Mouse (Mus musculus) CH12.LX (cell line): ENCODE results near the gene Gm867. TPM values are rescaled to one million over a fixed set of nuclear protein-coding genes. Genes with fewer than 3 reads are reported as not detected.

ENCODE experiments used
- DNase-seq: peaks from one replicate; pipeline ENCODE4 v3.0.0-alpha.2; 2013; ENCODE audit errors: extremely low read depth
- H3K27ac ChIP-seq: 2 replicates; pipeline ENCODE4 v1.5.1; 2012; ENCODE audit warnings: low read depth, mild to moderate bottlenecking, control low read depth, moderate library complexity; ENCODE audit not compliant: insufficient read depth
- H3K27me3 ChIP-seq: replicated peaks from 2 replicates; pipeline ENCODE3; 2012; ENCODE audit warnings: inconsistent platforms
- H3K36me3 ChIP-seq, 2 experiments: replicated peaks in 1 of 2; 2 replicates each; pipeline versions ENCODE3 to v1.6.1; 2012; ENCODE audit warnings: inconsistent platforms in 1 of 2, low read length in 1 of 2, mild to moderate bottlenecking in 1 of 2, mixed read lengths in 1 of 2, moderate library complexity in 1 of 2; ENCODE audit not compliant: control insufficient read depth in 1 of 2, insufficient read depth in 1 of 2
- H3K4me1 ChIP-seq, 2 experiments: 2 replicates each; pipeline ENCODE4 v1.6.1; 2012; ENCODE audit warnings: inconsistent platforms in 1 of 2, moderate library complexity in 1 of 2; ENCODE audit not compliant: insufficient read depth in 2 of 2, control insufficient read depth in 1 of 2
- H3K4me2 ChIP-seq: 2 replicates; pipeline ENCODE4 v1.6.1; 2012; ENCODE audit warnings: low read depth, mild to moderate bottlenecking, control low read depth; ENCODE audit not compliant: poor library complexity, insufficient read depth, severe bottlenecking
- H3K4me3 ChIP-seq, 3 experiments: fragments of 150-350 bp in 1 of 3; sonication (generic) in 1 of 3; replicated peaks in 1 of 3; 2 replicates each; pipeline versions ENCODE3 to v1.5.1; 2011 to 2012; ENCODE audit warnings: low read depth in 2 of 3, low read length in 2 of 3, mild to moderate bottlenecking in 2 of 3, moderate library complexity in 2 of 3, control low read depth in 1 of 3, improper control_type of control experiment in 1 of 3, inconsistent platforms in 1 of 3, mixed read lengths in 1 of 3; ENCODE audit not compliant: poor library complexity in 1 of 3
- H3K79me2 ChIP-seq: replicated peaks from 2 replicates; pipeline ENCODE4 v1.6.1; 2012; ENCODE audit warnings: mild to moderate bottlenecking, moderate library complexity; ENCODE audit not compliant: control insufficient read depth, poor library complexity, insufficient read depth, severe bottlenecking; ENCODE audit errors: extremely low read depth
- H3K9ac ChIP-seq: 2 replicates; pipeline ENCODE4 v1.6.1; 2012; ENCODE audit warnings: low read depth, mild to moderate bottlenecking, control low read depth, moderate library complexity; ENCODE audit not compliant: insufficient read depth
- H3K9me3 ChIP-seq: replicated peaks from 2 replicates; pipeline ENCODE3; 2012; ENCODE audit warnings: low read length, inconsistent platforms, mixed read lengths
- ELF1 ChIP-seq: IDR thresholded peaks from 2 replicates; pipeline ENCODE4 v1.6.1; 2014; ENCODE audit warnings: low read depth, mild to moderate bottlenecking, inconsistent platforms, low read length, improper control_type of control experiment
- EP300 ChIP-seq: IDR thresholded peaks from 2 replicates; pipeline ENCODE4 v1.6.1; 2011; ENCODE audit warnings: low read length, improper control_type of control experiment
- GABPA ChIP-seq: IDR thresholded peaks from 2 replicates; pipeline ENCODE4 v1.6.1; 2012; ENCODE audit warnings: low read depth, low read length, improper control_type of control experiment, inconsistent platforms; ENCODE audit not compliant: insufficient replicate concordance
- IRF4 ChIP-seq: IDR thresholded peaks from 2 replicates; pipeline ENCODE4 v1.6.1; 2014; ENCODE audit warnings: low read depth, mild to moderate bottlenecking, inconsistent platforms, low read length, improper control_type of control experiment
- JUN ChIP-seq: IDR thresholded peaks from 2 replicates; pipeline ENCODE4 v1.6.1; 2011; ENCODE audit warnings: low read depth, mild to moderate bottlenecking, low read length, improper control_type of control experiment, moderate library complexity; ENCODE audit not compliant: insufficient read depth
- KAT2A ChIP-seq: IDR thresholded peaks from 2 replicates; pipeline ENCODE4 v1.6.1; 2012; ENCODE audit warnings: low read length, improper control_type of control experiment, inconsistent platforms; ENCODE audit not compliant: insufficient replicate concordance
- MAX ChIP-seq: IDR thresholded peaks from 2 replicates; pipeline ENCODE4 v1.6.1; 2011; ENCODE audit warnings: low read length, improper control_type of control experiment
- NELFE ChIP-seq: IDR thresholded peaks from 2 replicates; pipeline ENCODE4 v1.6.1; 2011; ENCODE audit warnings: low read depth, low read length, improper control_type of control experiment
- PAX5 ChIP-seq: IDR thresholded peaks from 2 replicates; pipeline ENCODE4 v1.6.1; 2012; ENCODE audit warnings: low read length, inconsistent platforms, mixed read lengths
- RCOR1 ChIP-seq: conservative IDR thresholded peaks from 2 replicates; pipeline ENCODE4 v1.6.1; 2012; ENCODE audit warnings: low read depth, mild to moderate bottlenecking, inconsistent platforms, low read length, improper control_type of control experiment
- TCF12 ChIP-seq: IDR thresholded peaks from 2 replicates; pipeline ENCODE4 v1.6.1; 2014; ENCODE audit warnings: low read depth, mild to moderate bottlenecking, inconsistent platforms, low read length, improper control_type of control experiment
- ZKSCAN1 ChIP-seq: IDR thresholded peaks from 2 replicates; pipeline ENCODE4 v1.6.1; 2012; ENCODE audit warnings: low read depth, inconsistent platforms, low read length, improper control_type of control experiment, borderline replicate concordance
- ZMIZ1 ChIP-seq: IDR thresholded peaks from 2 replicates; pipeline ENCODE4 v1.6.1; 2012; ENCODE audit warnings: low read depth, mild to moderate bottlenecking, inconsistent platforms, low read length, improper control_type of control experiment
- dilution Hi-C: fragments of 300-500 bp; cut with MboI; formaldehyde crosslinking; loops from 2 replicates; pipeline ENCODE4 v1.14.3; 2020; ENCODE audit warnings: low sequenced_read_pairs; ENCODE audit not compliant: extremely low pct_unique_long_range_greater_than_20kb, extremely low pct_ligation_motif_present
- in situ Hi-C: fragments of 300-500 bp; cut with MboI; formaldehyde crosslinking; loops from 3 replicates; pipeline ENCODE4 v1.14.3; 2019; ENCODE audit warnings: low sequenced_read_pairs, low pct_ligation_motif_present, low pct_unique_long_range_greater_than_20kb, mixed read lengths
- polyA plus RNA-seq: library from polyadenylated mRNA; unstranded; fragments of >175 nt; gene quantifications from 2 replicates; pipeline ENCODE4 v1.2.1, GENCODE M21; 2012; ENCODE audit warnings: low read depth; ENCODE audit not compliant: insufficient read length
- total RNA-seq, 2 experiments: library from RNA; depleted of rRNA; stranded (reverse); fragments of 300-350 nt in 1 of 2; fragments of >200 nt in 1 of 2; gene quantifications; 2 replicates each; pipeline ENCODE4 v1.2.3; 2012 to 2014

The Gm867 gene
- total RNA-seq (2012; rRNA removed) (0.21 and 0.42 TPM in 2 replicates), total RNA-seq (2014; rRNA removed) (not detected in 2 replicates), polyA plus RNA-seq (2.6 and 3.5 TPM in 2 replicates)

GRCm38 (mm10) chr10:75940520-75940919 is at the start of gene Gm867:
Gene Gm867 (minus strand): TSS chr10:75940672.
- DNase-seq, result no peak
- peak within 1 kb of the TSS; percentile 78 for H3K27ac ChIP-seq
- peaks cover 20 to 66% of the 10 kb centered on the region in 2 experiments for H3K4me1 ChIP-seq
- peak within 1 kb of the TSS; percentile 65 for H3K4me2 ChIP-seq
- peaks cover 0 to 15% of the 10 kb centered on the region in 2 experiments for H3K36me3 ChIP-seq
- in situ Hi-C loops, result no loop called here
- dilution Hi-C loops, result no loop called here
- H3K4me3 ChIP-seq, result peak within 1 kb of the TSS in 2 of 3 experiments; percentile 23 to 38
- H3K9ac ChIP-seq, result peak within 1 kb of the TSS; percentile 43
- H3K9me3 ChIP-seq, result no peaks in the 10 kb centered on the region
- no peak for TF ChIP-seq EP300
- TF ChIP-seq JUN, result no peak
- no peak for TF ChIP-seq MAX
- TF ChIP-seq GABPA, result no peak
- no peaks in the 10 kb centered on the region for H3K79me2 ChIP-seq
- no peaks in the 10 kb centered on the region for H3K27me3 ChIP-seq

- DNase-seq, result no peak
- Histone ChIP-seq H3K4me1 (peaks cover 23 to 36% of the 10 kb centered on the region in 2 experiments), H3K4me3 (no peak overlapping the region), H3K27me3 (no peaks in the 10 kb centered on the region), H3K4me2 (no peak overlapping the region), H3K9ac (no peak overlapping the region), H3K9me3 (no peaks in the 10 kb centered on the region), H3K27ac (no peak overlapping the region)
- dilution Hi-C loops (no loop called here), in situ Hi-C loops (loop anchor here (10.0 kb wide), 1 partner anchor 135 kb away; the partner anchor contains the start of gene Slc5a4b)
- no peak for TF ChIP-seq ELF1
- no peak for TF ChIP-seq PAX5
- TF ChIP-seq, all 38 proteins: peak for 0
- Histone ChIP-seq H3K36me3 (no peaks in the 10 kb centered on the region), H3K79me2 (no peaks in the 10 kb centered on the region)
Measured at GRCm38 (mm10) chr10:75979432-75979831, 39.0 kb upstream of the Gm867 start.

GRCm38 (mm10) chr10:75978835-75979157 is 38.3 kb upstream of the Gm867 start:
- Histone ChIP-seq H3K9me3 (peaks cover 3% of the 10 kb centered on the region), H3K27ac (no peak overlapping the region), H3K9ac (no peak overlapping the region), H3K36me3 (no peaks in the 10 kb centered on the region), H3K27me3 (no peaks in the 10 kb centered on the region), H3K4me1 (peaks cover 23 to 36% of the 10 kb centered on the region in 2 experiments), H3K4me2 (no peak overlapping the region), H3K79me2 (no peaks in the 10 kb centered on the region), H3K4me3 (no peak overlapping the region)
- no peak for DNase-seq
- dilution Hi-C loops (no loop called here), in situ Hi-C loops (loop anchor here (10.0 kb wide), 1 partner anchor 136 kb away; the partner anchor contains the start of gene Slc5a4b)
- TF ChIP-seq IRF4 (no peak), ZMIZ1 (no peak), ZKSCAN1 (no peak), TCF12 (no peak), NELFE (no peak), KAT2A (no peak), RCOR1 (no peak)
